Mouse (Mus musculus): Measurements from ENCODE around the gene 1110051M20Rik.

DNA sequence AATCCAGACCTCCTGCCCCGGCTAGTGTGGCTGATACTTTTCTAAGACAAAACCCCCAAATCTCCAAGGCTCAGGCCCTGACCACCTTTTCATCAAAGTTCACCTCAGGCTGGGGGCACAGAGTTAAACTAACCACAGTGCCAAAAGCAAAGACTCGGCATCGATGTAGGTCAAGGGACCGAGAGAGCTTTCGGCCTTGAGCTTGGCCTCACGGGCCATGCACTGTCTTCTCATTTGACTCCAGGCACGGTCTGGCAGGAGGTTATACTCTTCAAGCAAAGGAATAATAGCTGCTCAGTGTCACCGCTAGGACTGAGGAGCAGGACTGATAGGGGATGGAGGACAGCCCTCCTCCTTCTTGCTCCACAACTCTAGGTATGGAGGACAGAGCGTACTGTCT, 138.6 kb downstream of the 1110051M20Rik start:
- TF ChIP-seq CTCF (IDR thresholded peaks at IDR 0.05) = no peak
- TF ChIP-seq EP300 (IDR thresholded peaks at IDR 0.05; ENCODE audit: insufficient read depth, low read depth, low read length) = no peak

All from heart, adult 2 months (tissue).